Mouse (Mus musculus) gastrocnemius, adult 18-20 months (tissue): ENCODE measurements around the gene Snapin. TPM values are rescaled to one million over a fixed set of nuclear protein-coding genes. Genes with fewer than 3 reads are reported as not detected.

Experiments used
- DNase-seq: peaks from one replicate; pipeline ENCODE4 v3.0.0; 2021; ENCODE audit warnings: low spot score
- total RNA-seq, 2 experiments: library from RNA; stranded (reverse); gene quantifications; 2 replicates each; pipeline ENCODE4 v1.2.3; 2021

The Snapin gene
- total RNA-seq, 2 experiments from 2014 or later: 78.8 to 79.5 TPM

DNA sequence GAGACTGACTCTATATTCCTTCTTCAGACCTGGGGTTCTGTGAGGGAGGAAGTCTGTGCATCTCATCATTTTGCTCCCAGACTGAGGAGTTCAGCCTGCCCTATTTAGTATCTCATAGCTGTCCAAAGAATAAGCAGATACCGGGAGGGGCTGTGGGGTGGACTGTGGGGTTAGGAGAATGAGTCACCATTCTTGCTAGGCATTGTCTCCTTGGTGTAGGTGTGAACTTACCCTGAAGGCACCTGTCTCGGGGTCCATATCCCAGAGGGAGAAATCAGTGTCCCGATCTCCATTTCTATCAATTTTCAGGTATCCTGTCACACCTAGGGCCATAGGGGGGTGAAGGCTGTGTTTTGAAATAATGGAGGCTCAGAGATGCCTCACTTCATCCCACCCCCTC lies 28.9 kb downstream of the Snapin start:
- DNase-seq: no peak

DNA sequence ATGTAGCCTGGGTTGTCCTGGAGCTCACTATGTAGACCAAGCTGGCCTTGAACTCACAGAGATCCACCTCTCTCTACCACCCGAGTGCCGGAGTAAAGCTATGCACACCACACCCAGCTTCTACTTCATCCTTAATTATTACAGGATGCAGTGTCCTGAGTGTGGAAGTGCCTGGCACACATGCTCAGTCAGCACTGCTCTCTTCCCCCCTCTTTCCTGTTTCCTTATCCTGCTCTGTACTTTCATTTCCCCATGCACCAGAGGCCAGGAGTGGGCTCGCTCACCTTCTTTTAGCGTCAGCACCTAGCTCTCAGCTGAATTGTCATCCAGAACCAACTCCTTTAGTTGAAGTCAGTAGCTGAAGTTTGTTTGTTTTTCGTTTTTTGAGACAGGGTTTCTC lies 30.5 kb downstream of the Snapin start:
- no peak for DNase-seq

DNA sequence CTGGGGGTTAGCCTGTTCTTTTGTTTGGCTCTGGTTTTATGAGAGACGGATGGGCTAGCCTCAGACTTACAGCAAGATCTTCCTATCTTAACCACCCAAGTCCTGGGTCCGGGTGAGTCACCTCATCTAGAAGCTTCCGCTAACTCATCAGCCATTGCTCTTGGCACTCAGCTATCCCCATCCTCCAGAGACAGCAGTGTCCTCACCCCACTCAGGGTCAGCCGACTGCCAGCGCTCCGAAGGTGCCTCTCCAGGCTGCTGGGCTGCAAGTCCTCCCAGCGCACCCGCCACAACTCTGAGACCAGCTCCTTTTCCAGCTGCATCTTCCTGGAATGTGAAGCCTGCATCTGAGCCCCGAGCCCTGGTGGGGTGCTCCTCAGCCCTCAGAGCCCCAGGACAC lies 31.1 kb downstream of the Snapin start:
- no peak for DNase-seq

DNA sequence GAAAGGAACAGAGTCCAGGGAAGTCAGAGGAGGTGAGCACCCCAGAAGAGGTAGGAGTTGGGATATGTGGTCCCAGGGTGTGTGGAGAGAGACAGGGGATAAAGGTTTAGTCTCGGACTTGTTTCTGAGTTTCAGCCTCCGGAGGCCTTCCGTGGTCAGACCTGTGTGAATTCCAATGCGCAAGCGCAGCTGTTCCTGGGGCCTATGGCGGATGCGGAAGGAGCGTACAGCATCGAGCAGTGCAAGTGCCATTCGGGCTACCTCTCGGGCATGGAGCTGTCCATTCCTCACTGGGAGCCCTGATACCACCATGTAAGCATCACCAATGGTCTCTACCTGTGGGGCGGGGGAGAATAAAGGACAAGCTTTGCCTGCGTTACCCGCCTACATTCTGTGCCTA lies 35.9 kb downstream of the Snapin start:
- no peak for DNase-seq

DNA sequence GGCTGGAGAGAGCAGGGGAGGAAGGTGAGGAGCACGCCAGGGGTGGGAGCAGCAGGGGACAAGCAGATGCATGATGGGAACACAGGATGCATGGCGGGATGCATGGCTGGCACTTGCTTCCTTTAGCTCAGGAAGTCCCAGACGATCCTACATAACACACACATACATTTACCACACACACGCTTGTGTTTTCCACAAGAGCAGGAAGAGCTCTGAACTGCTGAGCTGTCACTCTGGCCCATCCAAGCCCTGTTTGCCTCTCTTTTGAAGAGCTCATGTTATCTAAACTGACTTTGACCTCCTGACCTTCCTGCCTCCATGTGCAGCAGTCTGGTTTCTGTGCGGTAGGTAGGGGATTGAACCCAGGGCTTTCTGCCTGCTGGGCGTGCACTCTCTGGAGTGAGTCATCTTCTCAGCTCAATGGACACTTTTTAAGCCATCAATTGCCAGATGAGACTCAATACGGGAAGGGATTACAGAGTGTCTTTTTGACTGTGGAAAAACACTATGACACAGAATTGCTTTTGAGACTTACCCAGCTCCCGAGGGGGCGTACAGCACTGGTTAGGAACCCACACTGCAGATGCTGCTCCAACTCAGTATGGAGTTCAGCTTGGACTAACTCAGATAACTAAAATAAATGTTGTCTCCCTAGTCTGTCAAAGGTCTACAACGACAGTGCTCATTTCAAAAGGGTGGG lies 39.3 kb downstream of the Snapin start:
- DNase-seq: no peak

DNA sequence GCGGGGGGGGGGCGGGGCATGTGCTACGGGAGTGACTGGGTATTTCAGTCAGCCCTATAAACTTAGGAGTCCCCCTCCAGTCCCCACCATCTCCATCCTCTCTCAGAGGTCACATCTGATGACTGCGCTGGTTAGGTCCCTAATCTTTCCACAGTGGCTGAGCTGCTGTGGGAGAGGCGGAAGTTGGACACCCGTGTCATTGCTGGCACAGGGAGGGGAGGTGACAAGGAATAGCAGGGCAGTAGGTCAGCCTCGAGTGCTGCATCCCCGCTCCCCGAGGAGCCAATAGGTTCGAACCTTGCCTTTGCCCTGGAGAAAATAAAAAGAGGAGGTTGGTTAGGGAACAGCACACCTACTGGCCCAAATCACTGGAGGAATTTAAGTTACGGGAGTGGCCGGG lies 40.0 kb downstream of the Snapin start:
- DNase-seq: no peak

DNA sequence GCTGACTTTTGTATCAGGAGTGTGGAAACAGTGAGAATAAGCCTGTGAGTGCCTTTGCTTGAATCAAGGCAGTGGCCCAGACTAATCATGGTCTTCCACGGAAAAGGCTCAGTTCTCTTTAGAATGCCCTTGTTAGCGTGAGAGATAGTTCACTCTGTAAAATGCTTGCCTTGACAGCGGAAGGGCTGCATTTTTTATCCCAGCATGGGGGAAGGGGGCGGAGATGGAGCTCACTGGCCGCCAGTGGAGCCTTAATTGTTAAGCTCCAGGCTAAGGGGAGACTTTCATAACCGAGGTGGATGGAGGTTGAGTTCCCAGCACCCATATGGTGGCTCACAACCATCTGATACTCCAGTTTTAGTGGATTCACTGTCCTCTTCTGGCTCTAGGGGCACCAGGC lies 42.2 kb downstream of the Snapin start:
- no peak for DNase-seq

DNA sequence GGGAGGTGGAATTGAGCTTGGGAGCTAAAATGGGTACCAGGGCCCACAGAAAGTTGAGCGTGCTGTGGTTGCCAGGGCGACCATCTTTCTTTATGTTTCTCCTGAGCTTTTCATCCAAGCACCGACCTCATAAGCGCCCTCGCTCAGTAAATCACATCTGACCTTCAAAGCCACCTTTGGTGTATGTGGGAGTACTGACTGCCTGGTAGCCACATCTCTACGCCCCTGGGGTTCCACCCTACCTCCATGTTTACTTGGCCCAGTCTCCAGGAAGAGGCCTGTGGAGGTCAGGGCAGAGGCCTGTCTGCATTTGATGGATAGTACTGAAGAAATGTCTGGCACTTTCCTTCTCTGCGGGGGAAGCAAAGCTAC lies 43.7 kb downstream of the Snapin start:
- DNase-seq: no peak

DNA sequence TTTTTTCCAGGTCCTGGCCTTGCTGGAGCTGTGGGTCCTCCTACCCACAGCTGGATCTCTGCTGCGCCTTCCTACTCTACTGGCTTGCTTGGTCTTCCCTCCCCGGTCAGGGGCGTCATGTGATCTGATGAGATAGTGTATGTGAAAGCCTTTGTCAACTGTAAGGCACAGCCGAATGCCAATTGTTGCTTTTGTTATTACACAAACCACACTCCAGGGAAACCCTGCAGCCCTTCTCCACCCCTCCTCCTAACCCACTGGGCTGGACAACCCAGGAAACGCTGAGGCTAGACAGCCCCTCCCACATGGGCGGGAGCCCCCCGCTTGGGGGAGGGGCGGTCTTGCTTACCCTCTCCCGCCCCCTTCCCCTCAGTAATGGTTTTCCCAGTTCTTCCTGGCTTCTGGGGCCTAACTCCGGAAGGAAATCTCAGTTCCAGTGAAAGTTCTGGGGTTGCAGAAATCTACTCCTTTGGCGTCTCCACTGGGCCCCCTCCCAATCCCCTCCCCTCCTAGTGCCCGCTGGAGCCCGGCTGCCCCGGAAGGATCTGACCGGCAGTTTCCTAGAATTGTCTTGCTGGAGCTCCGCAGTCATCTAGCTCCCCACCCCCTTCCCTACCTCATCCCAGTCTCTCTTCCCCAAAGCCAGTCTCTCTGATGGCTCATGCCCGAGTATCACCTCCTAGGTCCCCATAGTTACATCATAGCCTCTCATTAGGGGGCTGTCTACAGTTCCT lies 44.3 kb downstream of the Snapin start:
- DNase-seq: peak; percentile 88

DNA sequence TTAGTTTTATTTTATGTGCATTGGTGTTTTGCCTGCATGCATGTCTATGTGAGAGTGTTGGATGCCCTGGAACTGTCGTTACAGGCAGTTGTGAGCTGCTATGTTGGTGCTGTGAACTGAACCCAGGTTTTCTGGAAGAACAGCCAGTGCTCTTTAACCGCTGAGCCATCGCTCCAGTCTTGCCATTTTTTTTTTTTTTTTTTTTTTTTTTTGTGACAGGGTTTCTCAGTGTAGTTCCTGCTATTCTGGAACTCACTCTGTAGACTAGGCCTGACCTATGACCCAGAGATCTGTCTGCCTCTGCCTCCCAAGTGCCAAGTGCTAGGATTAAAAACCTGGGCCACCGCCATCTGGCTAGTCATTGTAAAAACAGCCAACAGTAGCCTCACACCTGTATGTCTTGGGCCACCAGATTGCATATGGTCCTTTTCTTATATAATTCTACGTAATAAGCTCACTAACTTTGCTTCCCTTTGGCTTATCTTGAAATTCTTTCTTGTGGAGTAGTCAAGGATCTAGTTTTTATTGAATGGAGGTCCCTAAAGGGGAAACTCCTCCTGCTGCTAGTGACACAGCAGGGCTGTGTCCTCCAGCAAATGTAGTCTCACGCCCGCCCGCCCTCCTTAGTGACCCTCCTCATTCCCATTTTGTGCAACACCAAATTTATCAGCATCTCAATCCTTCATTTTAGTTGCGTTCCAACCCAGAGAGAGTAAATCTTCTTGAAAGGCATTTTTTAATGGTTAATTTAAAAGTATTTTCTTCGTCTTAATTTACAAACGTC lies 45.2 kb downstream of the Snapin start:
- DNase-seq: no peak

DNA sequence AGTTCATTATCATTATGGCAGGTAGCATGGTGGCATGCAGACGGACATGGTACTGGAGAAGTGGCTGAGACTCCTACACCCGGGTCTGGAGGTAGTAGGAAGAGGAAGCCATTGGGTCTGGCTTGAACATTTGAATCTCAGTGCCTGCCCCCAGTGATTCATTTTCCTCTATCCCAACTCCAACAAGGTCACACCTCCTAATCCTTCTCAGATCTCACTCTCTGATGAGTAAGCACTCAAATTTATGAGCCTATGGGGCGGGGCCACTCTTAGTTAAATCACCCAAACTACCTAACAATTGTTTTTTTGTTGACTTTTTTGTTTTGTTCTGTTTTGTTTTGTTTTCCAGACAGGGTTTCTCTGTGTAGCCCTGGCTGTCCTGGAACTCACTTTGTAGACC lies 46.9 kb downstream of the Snapin start:
- DNase-seq: no peak

DNA sequence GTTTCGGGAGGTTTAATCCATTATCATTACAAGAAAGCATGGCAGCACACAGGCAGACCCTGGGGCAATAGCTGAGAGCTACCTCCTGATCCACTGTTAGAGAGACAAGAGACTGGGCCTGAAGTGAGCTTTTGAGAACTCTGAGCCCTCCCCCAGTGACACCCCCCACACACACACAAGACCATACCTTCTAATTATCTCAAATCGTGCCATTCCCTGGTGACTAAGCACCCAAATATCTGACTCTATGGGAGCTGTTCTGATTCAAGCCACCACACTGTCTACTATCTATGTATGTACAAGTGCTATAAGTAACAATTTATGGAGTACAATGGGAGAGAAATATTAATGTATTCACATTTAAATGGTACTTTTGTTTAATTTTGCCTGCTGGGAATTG lies 50.1 kb downstream of the Snapin start:
- no peak for DNase-seq

Other genes starting within 250 kb of the Snapin start
- not detected for gene Creb3l4, start 247.5 kb downstream of the Snapin start, total RNA-seq
- gene Slc39a1, start 242.9 kb downstream of the Snapin start, total RNA-seq: 10 to 100 TPM; 38.9 to 40.7 TPM
- 10 to 100 TPM; 13.7 to 16.2 TPM for gene Crtc2, start 236.9 kb downstream of the Snapin start, total RNA-seq
- gene Dennd4b, start 225.8 kb downstream of the Snapin start, total RNA-seq: 10 to 100 TPM; 81.1 to 81.6 TPM
- gene Gatad2b, start 197.9 kb downstream of the Snapin start, total RNA-seq: 10 to 100 TPM; 58.3 to 59.4 TPM
- gene Slc27a3, start 101.1 kb downstream of the Snapin start, total RNA-seq: 1 to 10 TPM; 1.0 to 1.1 TPM
- 10 to 100 TPM; 13.6 to 16.1 TPM for gene Ints3, start 57.4 kb downstream of the Snapin start, total RNA-seq
- gene Npr1, start 25.2 kb downstream of the Snapin start, total RNA-seq: 1 to 10 TPM; 6.0 to 7.1 TPM
- 10 to 100 TPM; 25.2 to 26.7 TPM for gene Ilf2, start 14.9 kb downstream of the Snapin start, total RNA-seq
- gene Chtop, start 18.5 kb upstream of the Snapin start, total RNA-seq: 100 to 1,000 TPM in 1 of 2 experiments, 10 to 100 TPM in 1; 88.7 to 103 TPM
- 100 to 1,000 TPM; 205 to 220 TPM for gene S100a1, start 23.4 kb upstream of the Snapin start, total RNA-seq
- gene S100a13, start 23.4 kb upstream of the Snapin start, total RNA-seq: 10 to 100 TPM; 10.4 to 14.4 TPM
- under 1 TPM in 1 of 2 experiments, not detected in 1; 0.39 TPM for gene S100a14, start 35.8 kb upstream of the Snapin start, total RNA-seq
- 10 to 100 TPM; 51.3 to 58.8 TPM for gene S100a16, start 46.2 kb upstream of the Snapin start, total RNA-seq
- gene S100a3, start 69.5 kb upstream of the Snapin start, total RNA-seq: not detected
- not detected for gene S100a2, start 99.2 kb upstream of the Snapin start, total RNA-seq
- gene Gm42674, start 110.9 kb upstream of the Snapin start, total RNA-seq: not detected
- gene S100a4, start 112.7 kb upstream of the Snapin start, total RNA-seq: 10 to 100 TPM; 10.1 to 17.7 TPM
- 1 to 10 TPM in 1 of 2 experiments, not detected in 1; 2.5 TPM for gene S100a5, start 117.5 kb upstream of the Snapin start, total RNA-seq
- gene S100a6, start 121.8 kb upstream of the Snapin start, total RNA-seq: 100 to 1,000 TPM in 1 of 2 experiments, 10 to 100 TPM in 1; 63.5 to 106 TPM
- gene S100a7a, start 163.0 kb upstream of the Snapin start, total RNA-seq: not detected
- gene S100a8, start 177.9 kb upstream of the Snapin start, total RNA-seq: not detected
- gene S100a9, start 204.7 kb upstream of the Snapin start, total RNA-seq: not detected
- not detected for gene Pglyrp4, start 235.9 kb upstream of the Snapin start, total RNA-seq